Mouse (Mus musculus) midbrain, postnatal 0 days (tissue): ENCODE data around the gene Mbl1. TPM values are rescaled to one million over a fixed set of nuclear protein-coding genes. Genes with fewer than 3 reads are reported as not detected.

Experiments
- ATAC-seq: fragments of 200-750 bp; cut with Nextera tagmentation; 2 replicates; pipeline ENCODE4 v1.8.0; 2017; ENCODE audit warnings: moderate number of reproducible peaks, mild to moderate bottlenecking, moderate TSS enrichment, moderate library complexity; ENCODE audit not compliant: low FRiP score
- DNase-seq: peaks from one replicate; pipeline ENCODE4 v3.0.0-alpha.2; 2015; ENCODE audit warnings: low spot score
- H3K27ac ChIP-seq: fragments of 300-500 bp; sonication (generic); 2 replicates; pipeline ENCODE4 v1.5.1; 2014; ENCODE audit warnings: low read depth, mild to moderate bottlenecking, low read length, mixed read lengths
- H3K27me3 ChIP-seq: fragments of 300-500 bp; sonication (generic); 2 replicates; pipeline ENCODE4 v1.6.1; 2014; ENCODE audit warnings: low read length, control low read depth, mixed read lengths; ENCODE audit not compliant: insufficient read depth
- H3K36me3 ChIP-seq: fragments of 300-500 bp; sonication (generic); 2 replicates; pipeline ENCODE4 v1.6.1; 2014; ENCODE audit warnings: low read length, control low read depth, mixed read lengths; ENCODE audit not compliant: insufficient read depth
- H3K4me1 ChIP-seq: fragments of 300-500 bp; sonication (generic); 2 replicates; pipeline ENCODE4 v1.6.1; 2014; ENCODE audit warnings: mild to moderate bottlenecking, control low read depth, antibody characterized with exemption, low read length, mixed read lengths; ENCODE audit not compliant: insufficient read depth
- H3K4me2 ChIP-seq: fragments of 300-500 bp; sonication (generic); 2 replicates; pipeline ENCODE4 v1.6.1; 2014; ENCODE audit warnings: low read depth, mild to moderate bottlenecking, low read length, mixed read lengths; ENCODE audit not compliant: poor library complexity, severe bottlenecking
- H3K4me3 ChIP-seq: fragments of 300-500 bp; sonication (generic); 2 replicates; pipeline ENCODE4 v1.5.1; 2014; ENCODE audit warnings: low read depth, mild to moderate bottlenecking, low read length, moderate library complexity
- H3K9ac ChIP-seq: fragments of 300-500 bp; sonication (generic); replicated peaks from 2 replicates; pipeline ENCODE4 v1.6.1; 2014; ENCODE audit warnings: mild to moderate bottlenecking, low read length, moderate library complexity, mixed read lengths; ENCODE audit not compliant: poor library complexity, severe bottlenecking
- H3K9me3 ChIP-seq: fragments of 300-500 bp; sonication (generic); 2 replicates; pipeline ENCODE4 v1.6.1; 2016; ENCODE audit warnings: low read length, control low read depth
- CTCF ChIP-seq: IDR thresholded peaks from 2 replicates; pipeline ENCODE4 v1.5.1; 2016; ENCODE audit warnings: antibody characterized with exemption, mild to moderate bottlenecking
- WGBS: fragments of 180-500 bp; shearing (Covaris S2); extraction: QIAGEN DNeasy Blood & Tissue Kit; methylation state at CpG from one replicate; pipeline ENCODE4 v1.1.7; 2014; 5-methylcytosine and 5-hydroxymethylcytosine counted together
- polyA plus RNA-seq: library from polyadenylated mRNA; unstranded; fragments of >200 nt; fragmentation: Nextera tagmentation; extraction: Ambion mirVana; gene quantifications from 2 replicates; pipeline ENCODE4 v1.2.1, GENCODE M21; 2015
- total RNA-seq: library from RNA; depleted of rRNA; stranded (reverse); fragments of >200 nt; gene quantifications from 2 replicates; pipeline ENCODE4 v1.2.3, GENCODE M21; 2014

Mbl1 gene
- total and polyA plus RNA-seq, 2 experiments from 2014 or later, result not detected

DNA sequence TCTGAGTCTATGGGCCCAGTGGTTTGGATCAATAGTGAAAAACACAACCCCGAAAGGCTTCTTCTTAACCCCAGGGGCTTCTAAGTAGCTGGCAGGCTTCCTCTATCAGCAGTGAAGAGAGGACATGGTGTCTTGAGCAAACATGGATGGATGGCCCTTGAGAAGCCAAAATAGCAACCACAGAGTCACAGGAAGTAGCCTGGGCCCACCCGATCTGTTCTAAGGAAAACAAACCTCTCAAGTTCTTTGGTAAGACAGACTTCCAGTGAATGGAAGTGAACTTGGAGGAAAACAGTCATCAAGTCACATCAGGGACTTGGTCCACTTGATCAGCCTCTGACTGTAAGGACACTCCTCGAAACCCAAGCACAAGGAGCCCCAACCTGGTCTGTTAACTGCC is 4.3 kb upstream of the Mbl1 start:
- DNase-seq (no peak), ATAC-seq (no peak)
- H3K4me3 ChIP-seq, result no peak overlapping the region
- TF ChIP-seq CTCF, result no peak
- no peaks in the 10 kb centered on the region for H3K36me3 ChIP-seq
- H3K9me3 ChIP-seq, result no peaks in the 10 kb centered on the region
- H3K27ac ChIP-seq, result no peak overlapping the region
- H3K27me3 ChIP-seq, result no peaks in the 10 kb centered on the region
- no peak overlapping the region for H3K4me2 ChIP-seq
- no peaks in the 10 kb centered on the region for H3K4me1 ChIP-seq
- no peak overlapping the region for H3K9ac ChIP-seq
- WGBS, result 82% methylated on average over 3 of the region's 3 CpGs

DNA sequence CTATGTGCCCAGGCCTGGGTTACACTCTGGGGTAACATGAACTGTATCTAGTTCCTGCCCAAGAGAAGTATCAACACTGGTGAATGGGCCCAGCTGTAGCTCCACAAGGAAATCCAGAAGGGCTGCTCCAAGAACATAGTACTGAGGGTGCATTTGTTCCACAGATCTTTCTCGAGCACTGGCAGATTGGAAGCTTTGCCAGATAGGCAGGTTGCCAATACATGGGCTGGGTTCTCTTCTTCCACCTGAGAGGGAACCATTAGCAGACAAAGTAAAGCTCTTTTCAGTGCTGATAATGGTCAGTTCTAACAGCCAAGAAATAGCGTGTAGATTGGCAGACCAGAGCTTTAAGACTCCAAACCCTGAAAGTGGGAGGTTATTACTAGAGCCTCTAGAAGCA is 3.9 kb upstream of the Mbl1 start:
- no peak overlapping the region for H3K9ac ChIP-seq
- H3K4me2 ChIP-seq, result no peak overlapping the region
- no peak for DNase-seq

DNA sequence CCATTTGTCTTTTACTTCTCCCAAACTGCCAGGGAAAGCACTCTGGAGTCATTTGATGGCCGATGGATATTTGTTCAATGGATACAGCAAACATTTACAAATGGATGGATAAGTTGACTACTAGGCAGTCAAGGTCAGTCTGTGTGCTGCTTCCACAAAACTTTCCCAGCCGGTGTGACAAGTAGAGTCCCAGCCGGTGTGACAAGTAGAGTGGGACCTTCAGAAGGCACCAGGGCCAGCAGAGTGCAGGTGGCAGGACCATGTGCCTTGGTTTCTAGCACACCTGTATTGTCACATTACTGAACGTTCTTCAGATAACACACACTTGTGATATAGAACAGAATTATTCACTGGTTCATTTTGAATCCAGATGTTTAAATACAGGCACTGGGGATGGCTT is 8.8 kb downstream of the Mbl1 start:
- ATAC-seq (no peak), DNase-seq (no peak)
- Histone ChIP-seq H3K27me3 (no peaks in the 10 kb centered on the region), H3K9me3 (no peaks in the 10 kb centered on the region), H3K9ac (no peak overlapping the region), H3K4me3 (no peak overlapping the region), H3K4me2 (no peak overlapping the region), H3K27ac (no peak overlapping the region), H3K36me3 (no peaks in the 10 kb centered on the region), H3K4me1 (no peaks in the 10 kb centered on the region)
- 89% methylated on average over 4 of the region's 4 CpGs for WGBS
- TF ChIP-seq CTCF, result no peak

More for the DNA sequence above, 3.9 kb upstream of the Mbl1 start:
- H3K27ac ChIP-seq, result no peak overlapping the region
- H3K9me3 ChIP-seq, result no peaks in the 10 kb centered on the region
- 85% methylated on average over 2 of the region's 2 CpGs for WGBS
- H3K4me1 ChIP-seq, result no peaks in the 10 kb centered on the region
- TF ChIP-seq CTCF, result no peak
- H3K27me3 ChIP-seq, result no peaks in the 10 kb centered on the region
- no peak overlapping the region for H3K4me3 ChIP-seq
- no peaks in the 10 kb centered on the region for H3K36me3 ChIP-seq
- ATAC-seq, result no peak

DNA sequence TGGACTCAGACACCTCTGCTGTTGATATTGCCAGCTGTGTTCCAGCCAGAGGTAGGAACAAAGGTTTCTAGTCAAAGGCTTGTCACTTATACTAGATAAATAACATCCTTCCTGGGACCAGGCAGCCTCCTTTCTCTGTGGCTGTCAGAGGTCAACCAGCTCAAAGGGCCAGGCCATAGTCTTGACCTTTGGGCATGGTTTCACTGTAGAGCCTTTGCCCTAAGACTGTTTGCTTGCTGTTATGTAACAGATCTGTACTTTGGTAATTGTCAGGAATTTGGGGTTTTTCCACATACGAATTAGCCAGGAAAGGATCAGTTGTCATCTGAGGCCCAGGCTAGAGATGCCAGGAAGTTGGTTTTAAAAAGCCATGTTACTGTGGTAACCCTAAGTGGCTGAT is 9.5 kb downstream of the Mbl1 start:
- Histone ChIP-seq H3K27ac (no peak overlapping the region), H3K36me3 (no peaks in the 10 kb centered on the region), H3K4me1 (no peaks in the 10 kb centered on the region), H3K27me3 (no peaks in the 10 kb centered on the region), H3K9ac (no peak overlapping the region), H3K4me2 (no peak overlapping the region), H3K9me3 (no peaks in the 10 kb centered on the region), H3K4me3 (no peak overlapping the region)
- WGBS, result 46% methylated on average over 1 of the region's 1 CpGs
- TF ChIP-seq CTCF, result no peak
- no peak for ATAC-seq
- no peak for DNase-seq

DNA sequence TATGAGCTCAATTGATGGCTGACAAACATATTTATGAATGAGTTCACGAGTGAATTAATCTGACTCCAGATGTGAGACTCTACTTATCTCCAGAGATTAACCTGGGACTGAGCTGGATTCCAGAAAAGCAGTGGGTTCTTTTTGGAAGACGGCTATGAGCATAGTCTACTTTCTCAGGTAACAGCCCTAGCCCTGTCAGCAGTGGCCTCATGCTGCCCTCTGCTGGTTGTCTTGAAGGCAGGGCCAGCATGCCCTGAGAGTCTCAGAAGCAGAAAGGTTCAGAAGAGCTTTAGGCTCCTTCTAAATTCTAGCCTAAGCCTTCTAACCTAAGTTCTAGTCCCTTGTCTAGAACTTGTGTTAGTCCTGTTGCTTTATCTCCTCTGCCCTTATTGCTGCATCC is 11.4 kb downstream of the Mbl1 start:
- TF ChIP-seq CTCF, result peak; percentile 66
- Histone ChIP-seq H3K4me1 (no peaks in the 10 kb centered on the region), H3K4me2 (no peak overlapping the region), H3K4me3 (no peak overlapping the region), H3K27ac (no peak overlapping the region), H3K9me3 (no peaks in the 10 kb centered on the region), H3K27me3 (no peaks in the 10 kb centered on the region), H3K36me3 (no peaks in the 10 kb centered on the region), H3K9ac (no peak overlapping the region)
- WGBS, result 23% methylated on average over 2 of the region's 2 CpGs
- DNase-seq (peak; percentile 3), ATAC-seq (no peak)

DNA sequence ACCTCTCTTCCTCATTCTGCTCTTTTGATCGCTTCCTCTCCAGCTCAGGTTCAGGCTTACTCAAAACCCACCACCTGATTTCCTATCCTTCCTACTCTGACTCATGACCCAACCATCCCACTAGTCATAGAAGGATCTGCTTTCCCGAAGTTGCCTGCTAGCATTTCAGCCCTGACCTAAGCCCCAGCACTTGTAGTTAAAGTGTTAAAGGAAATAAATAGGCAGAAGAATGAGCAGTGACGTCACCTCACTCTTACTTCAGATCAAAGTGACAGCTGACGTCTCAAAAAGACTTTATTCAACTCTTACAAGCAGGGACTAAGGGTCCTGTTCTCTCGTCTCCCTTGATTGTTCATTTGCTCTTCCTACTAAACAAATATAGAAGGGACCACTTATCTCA is 16.0 kb downstream of the Mbl1 start:
- ATAC-seq, result no peak
- WGBS, result 67% methylated on average over 5 of the region's 5 CpGs

More for the DNA sequence above, 16.0 kb downstream of the Mbl1 start:
- H3K4me3 ChIP-seq, result no peak overlapping the region
- no peaks in the 10 kb centered on the region for H3K27me3 ChIP-seq
- no peak overlapping the region for H3K27ac ChIP-seq
- no peaks in the 10 kb centered on the region for H3K36me3 ChIP-seq
- H3K4me2 ChIP-seq, result no peak overlapping the region
- TF ChIP-seq CTCF, result no peak
- DNase-seq, result no peak
- no peaks in the 10 kb centered on the region for H3K4me1 ChIP-seq
- no peak overlapping the region for H3K9ac ChIP-seq
- H3K9me3 ChIP-seq, result no peaks in the 10 kb centered on the region
